Mouse (Mus musculus): ENCODE results near the gene Pygb. TPM values are rescaled to one million over a fixed set of nuclear protein-coding genes. Genes with fewer than 3 reads are reported as not detected.

Gene Pygb
- total and polyA plus RNA-seq, 2 experiments from 2014 or later = 102 to 174 TPM

- Histone ChIP-seq H3K27ac (ENCODE audit: low read depth, low read length) (peak overlapping the region; percentile 85), H3K4me3 (ENCODE audit: low read depth, low read length) (peak overlapping the region; percentile 74), H3K9me3 (ENCODE audit: low read length) (no peaks in the 10 kb centered on the region), H3K4me1 (ENCODE audit: insufficient read depth) (no peaks in the 10 kb centered on the region), H3K4me2 (ENCODE audit: low read depth) (peak overlapping the region; percentile 88), H3K36me3 (ENCODE audit: insufficient read depth) (peaks cover 21% of the 10 kb centered on the region), H3K27me3 (ENCODE audit: insufficient read depth, low read length) (no peaks in the 10 kb centered on the region; the same call in 1 of the 2 replicates), H3K9ac (peak overlapping the region; percentile 76)
- no peak; the same call in 1 of the 2 replicates for TF ChIP-seq CTCF (IDR thresholded peaks at IDR 0.05; ENCODE audit: low read depth)
- no peak for DNase-seq
- peak; percentile 76 for ATAC-seq
- WGBS = 1% methylated on average over 24 of the region's 24 CpGs
Observed at GRCm38 (mm10) chr2:150749283-150749682, 37.3 kb upstream of the Pygb start.

DNA sequence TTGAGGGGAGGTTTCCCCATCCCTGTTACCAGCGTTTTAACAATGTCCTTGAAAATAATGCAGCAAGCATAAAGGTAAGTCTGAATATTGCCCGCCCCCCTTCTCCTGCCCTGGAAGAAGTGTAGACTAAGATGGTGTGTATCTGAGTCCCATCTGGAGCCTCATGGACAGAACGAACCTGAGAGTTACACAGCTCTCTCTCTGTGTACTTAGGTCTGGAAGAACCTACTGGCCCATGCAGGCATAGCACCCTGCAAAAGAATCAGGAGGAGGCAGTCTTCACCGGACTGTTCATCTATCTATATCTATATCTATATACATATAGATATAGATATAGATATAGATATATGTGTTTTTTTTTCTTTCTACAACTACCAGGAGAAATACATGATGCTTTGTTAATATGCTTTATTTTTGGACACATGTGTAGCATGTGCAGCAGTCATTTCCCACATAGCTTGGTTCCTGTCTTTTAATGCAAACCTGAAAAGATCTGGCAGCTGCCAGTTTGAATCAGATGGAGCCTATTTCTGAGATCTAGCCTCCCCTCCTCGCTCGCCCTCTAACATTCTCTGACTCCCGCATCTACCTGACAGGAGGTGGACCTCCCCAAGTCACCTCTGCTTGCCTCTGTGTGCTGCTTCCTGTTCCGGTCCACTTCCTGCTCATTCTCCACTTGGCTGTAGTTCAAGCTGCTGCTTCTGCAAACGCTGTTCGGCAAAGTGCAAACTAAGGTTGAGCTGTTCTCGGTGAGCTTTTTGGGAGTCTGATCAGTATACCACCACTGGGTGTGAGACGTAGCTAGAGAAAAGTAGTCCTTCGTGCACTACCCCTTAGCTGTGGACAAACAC lies 36.2 kb upstream of the Pygb start:
- peak overlapping the region; percentile 74; the same call in 1 of the 2 replicates for H3K4me3 ChIP-seq (ENCODE audit: low read depth, low read length)
- WGBS = 77% methylated on average over 13 of the region's 13 CpGs
- no peak for DNase-seq
- H3K27ac ChIP-seq (ENCODE audit: low read depth, low read length) = no peak overlapping the region
- H3K36me3 ChIP-seq (ENCODE audit: insufficient read depth) = peaks cover 24% of the 10 kb centered on the region
- no peaks in the 10 kb centered on the region for H3K4me1 ChIP-seq (ENCODE audit: insufficient read depth)
- H3K9me3 ChIP-seq (ENCODE audit: low read length) = no peaks in the 10 kb centered on the region
- TF ChIP-seq CTCF (IDR thresholded peaks at IDR 0.05; ENCODE audit: low read depth) = peak; percentile 55
- 0 out of 2 replicates have a peak overlapping the region, but pooled peaks have one; percentile 76 for H3K9ac ChIP-seq
- peak overlapping the region; percentile 88 for H3K4me2 ChIP-seq (ENCODE audit: low read depth)
- ATAC-seq = no peak
- H3K27me3 ChIP-seq (ENCODE audit: insufficient read depth, low read length) = no peaks in the 10 kb centered on the region; the same call in 1 of the 2 replicates

GRCm38 (mm10) chr2:150755016-150755415 lies 31.5 kb upstream of the Pygb start:
- no peak for TF ChIP-seq CTCF (IDR thresholded peaks at IDR 0.05; ENCODE audit: low read depth)
- no peak for DNase-seq
- H3K4me1 ChIP-seq (ENCODE audit: insufficient read depth) = no peaks in the 10 kb centered on the region
- H3K27ac ChIP-seq (ENCODE audit: low read depth, low read length) = no peak overlapping the region
- peaks cover 67% of the 10 kb centered on the region for H3K36me3 ChIP-seq (ENCODE audit: insufficient read depth)
- H3K27me3 ChIP-seq (ENCODE audit: insufficient read depth, low read length) = no peaks in the 10 kb centered on the region
- no peak for ATAC-seq
- H3K9ac ChIP-seq = no peak overlapping the region
- H3K4me3 ChIP-seq (ENCODE audit: low read depth, low read length) = no peak overlapping the region
- 91% methylated on average over 3 of the region's 3 CpGs for WGBS
- no peak overlapping the region for H3K4me2 ChIP-seq (ENCODE audit: low read depth)
- H3K9me3 ChIP-seq (ENCODE audit: low read length) = no peaks in the 10 kb centered on the region

DNA sequence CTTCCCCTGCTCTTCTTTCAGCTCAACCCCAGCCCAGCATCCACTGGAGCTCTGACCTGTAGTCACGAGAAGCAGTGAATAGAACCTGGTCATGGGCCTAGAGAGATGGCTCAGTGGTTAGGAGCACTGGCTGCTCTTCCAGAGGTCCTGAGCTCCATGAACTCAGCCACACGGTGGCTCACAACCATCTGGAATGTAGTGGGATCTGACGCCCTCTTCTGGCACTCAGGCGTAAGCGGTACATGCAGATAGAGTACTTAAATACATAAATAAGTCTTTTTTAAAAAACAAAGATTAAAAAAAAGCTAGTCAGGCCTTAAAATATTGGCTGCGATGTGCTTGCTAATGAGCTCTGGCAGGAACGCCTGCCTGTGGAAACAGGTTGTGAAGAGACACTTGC lies 25.1 kb upstream of the Pygb start:
- Histone ChIP-seq H3K9me3 (ENCODE audit: low read length) (no peaks in the 10 kb centered on the region), H3K27ac (ENCODE audit: low read depth, low read length) (no peak overlapping the region), H3K9ac (no peak overlapping the region), H3K4me3 (ENCODE audit: low read depth, low read length) (no peak overlapping the region), H3K4me1 (ENCODE audit: insufficient read depth) (no peaks in the 10 kb centered on the region), H3K36me3 (ENCODE audit: insufficient read depth) (peaks cover 78% of the 10 kb centered on the region), H3K4me2 (ENCODE audit: low read depth) (no peak overlapping the region), H3K27me3 (ENCODE audit: insufficient read depth, low read length) (no peaks in the 10 kb centered on the region)
- 65% methylated on average over 7 of the region's 7 CpGs for WGBS
- ATAC-seq (no peak), DNase-seq (no peak)
- peak; percentile 48 for TF ChIP-seq CTCF (IDR thresholded peaks at IDR 0.05; ENCODE audit: low read depth)

GRCm38 (mm10) chr2:150765619-150766018 lies 20.9 kb upstream of the Pygb start:
- no peak for TF ChIP-seq CTCF (IDR thresholded peaks at IDR 0.05; ENCODE audit: low read depth)
- no peak overlapping the region for H3K4me2 ChIP-seq (ENCODE audit: low read depth)
- no peaks in the 10 kb centered on the region for H3K27me3 ChIP-seq (ENCODE audit: insufficient read depth, low read length)
- WGBS = 20% methylated on average over 2 of the region's 2 CpGs
- no peak overlapping the region for H3K9ac ChIP-seq
- H3K4me1 ChIP-seq (ENCODE audit: insufficient read depth) = no peaks in the 10 kb centered on the region
- peaks cover 71% of the 10 kb centered on the region for H3K36me3 ChIP-seq (ENCODE audit: insufficient read depth)
- H3K27ac ChIP-seq (ENCODE audit: low read depth, low read length) = peak overlapping the region; percentile 57; the same call in 1 of the 2 replicates
- H3K9me3 ChIP-seq (ENCODE audit: low read length) = no peaks in the 10 kb centered on the region
- DNase-seq = peak; percentile 58
- ATAC-seq = peak; percentile 86
- no peak overlapping the region for H3K4me3 ChIP-seq (ENCODE audit: low read depth, low read length)

- 78% methylated on average over 4 of the region's 4 CpGs for WGBS
- no peak for DNase-seq
- no peaks in the 10 kb centered on the region for H3K9me3 ChIP-seq (ENCODE audit: low read length)
- no peak overlapping the region for H3K9ac ChIP-seq
- no peak overlapping the region for H3K27ac ChIP-seq (ENCODE audit: low read depth, low read length)
- ATAC-seq = no peak
- peaks cover 70% of the 10 kb centered on the region for H3K36me3 ChIP-seq (ENCODE audit: insufficient read depth)
- no peaks in the 10 kb centered on the region for H3K27me3 ChIP-seq (ENCODE audit: insufficient read depth, low read length)
- no peak overlapping the region for H3K4me2 ChIP-seq (ENCODE audit: low read depth)
- H3K4me1 ChIP-seq (ENCODE audit: insufficient read depth) = no peaks in the 10 kb centered on the region
- H3K4me3 ChIP-seq (ENCODE audit: low read depth, low read length) = no peak overlapping the region
- no peak for TF ChIP-seq CTCF (IDR thresholded peaks at IDR 0.05; ENCODE audit: low read depth)
Observed at GRCm38 (mm10) chr2:150766083-150766862, 20.3 kb upstream of the Pygb start.

GRCm38 (mm10) chr2:150768678-150769077 lies 17.9 kb upstream of the Pygb start:
- ATAC-seq (no peak), DNase-seq (no peak)
- H3K36me3 ChIP-seq (ENCODE audit: insufficient read depth) = peaks cover 62% of the 10 kb centered on the region
- WGBS = 78% methylated on average over 1 of the region's 1 CpGs
- H3K27me3 ChIP-seq (ENCODE audit: insufficient read depth, low read length) = no peaks in the 10 kb centered on the region
- H3K9me3 ChIP-seq (ENCODE audit: low read length) = no peaks in the 10 kb centered on the region
- H3K9ac ChIP-seq = no peak overlapping the region
- no peaks in the 10 kb centered on the region for H3K4me1 ChIP-seq (ENCODE audit: insufficient read depth)
- no peak overlapping the region for H3K4me3 ChIP-seq (ENCODE audit: low read depth, low read length)
- no peak for TF ChIP-seq CTCF (IDR thresholded peaks at IDR 0.05; ENCODE audit: low read depth)
- no peak overlapping the region for H3K27ac ChIP-seq (ENCODE audit: low read depth, low read length)
- no peak overlapping the region for H3K4me2 ChIP-seq (ENCODE audit: low read depth)

All from forebrain, postnatal 0 days (tissue).